Mouse (Mus musculus) E14TG2a.4 (cell line): ENCODE data around the gene Disp1.

Source experiments
- CTCF ChIP-seq: conservative IDR thresholded peaks from 2 replicates; pipeline ENCODE4 v1.5.1; 2014; ENCODE audit warnings: low read length
- POU5F1 ChIP-seq: IDR thresholded peaks from 2 replicates; pipeline ENCODE4 v1.6.1; 2014; ENCODE audit warnings: low read length, borderline replicate concordance

DNA sequence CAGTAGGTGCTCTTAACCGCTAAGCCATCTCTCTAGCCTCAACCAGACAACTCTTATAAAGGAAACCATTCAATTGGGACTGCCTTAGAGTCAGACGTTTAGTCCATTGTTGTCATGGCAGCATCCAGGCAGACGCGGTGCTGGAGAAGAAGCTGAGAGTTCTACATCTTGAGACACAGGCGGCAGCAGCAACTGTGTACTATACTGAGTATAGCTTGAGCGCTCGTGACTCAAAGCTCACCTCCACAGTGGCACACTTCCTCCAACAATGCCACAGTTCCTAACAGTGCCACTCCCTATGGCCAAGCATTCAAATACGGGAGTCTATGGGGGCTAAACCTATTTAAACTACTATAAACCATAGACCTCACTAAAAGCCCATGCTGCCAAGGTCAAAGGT lies 11.2 kb downstream of the Disp1 start:
- TF ChIP-seq CTCF (no peak), POU5F1 (no peak)
